Mouse (Mus musculus): ENCODE measurements around the gene Ccdc167.

- TF ChIP-seq CTCF (IDR thresholded peaks at IDR 0.05; ENCODE audit: low read depth, low read length), result no peak
- no peak for TF ChIP-seq POLR2A (IDR thresholded peaks at IDR 0.05; ENCODE audit: insufficient read depth, low read length)
- no peak for TF ChIP-seq EP300 (IDR thresholded peaks at IDR 0.05; ENCODE audit: insufficient read depth, low read depth, low read length)
These were observed 18.4 kb downstream of the Ccdc167 start for GRCm38 (mm10) chr17:29698421-29698820.

All from ES-Bruce4 (cell line).